Mouse (Mus musculus) heart, postnatal 0 days (tissue): ENCODE data around the gene Tmem104.

Source experiments
- CTCF ChIP-seq: IDR thresholded peaks from 2 replicates; pipeline ENCODE4 v1.5.1; 2016; ENCODE audit warnings: antibody characterized with exemption, control low read depth, low read depth
- EP300 ChIP-seq: IDR thresholded peaks from 2 replicates; pipeline ENCODE4 v1.6.1; 2016; ENCODE audit warnings: antibody characterized with exemption, low read depth

DNA sequence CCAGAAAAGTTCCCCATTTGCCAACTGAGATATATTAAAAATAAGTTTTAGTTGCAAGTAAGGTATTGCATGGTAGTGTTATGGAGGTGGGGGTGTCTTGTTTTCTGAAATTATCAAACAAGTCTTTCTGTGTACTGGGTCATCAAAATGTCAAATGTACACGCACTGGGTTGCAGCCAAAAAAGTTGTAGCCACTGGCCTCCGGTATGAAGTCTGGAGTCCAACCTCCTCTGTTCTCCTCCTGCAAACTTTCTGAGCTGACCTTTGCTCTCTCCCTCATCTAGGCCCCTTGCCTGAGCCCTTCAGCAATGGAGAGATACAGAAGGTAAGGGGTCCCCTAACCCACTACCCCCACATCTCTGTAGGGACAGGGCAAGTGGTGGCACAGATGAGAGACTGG lies 8.5 kb upstream of the Tmem104 start:
- no peak for TF ChIP-seq CTCF
- no peak for TF ChIP-seq EP300
